Mouse (Mus musculus) adrenal gland, postnatal 10 days (tissue): ENCODE results near the gene Slc25a45. TPM values are rescaled to one million over a fixed set of nuclear protein-coding genes. Genes with fewer than 3 reads are reported as not detected.

ENCODE experiments used
- DNase-seq: peaks from one replicate; pipeline ENCODE4 v3.0.0; 2021; ENCODE audit warnings: mixed read lengths
- total RNA-seq, 2 experiments: library from RNA; stranded (reverse); gene quantifications; 2 replicates each; pipeline ENCODE4 v1.2.3; 2021

Slc25a45 gene
- total RNA-seq, 2 experiments from 2014 or later = 13.4 to 14.2 TPM

GRCm38 (mm10) chr19:5891521-5892258 is 14.1 kb downstream of the Slc25a45 start:
- no peak for DNase-seq

GRCm38 (mm10) chr19:5892262-5892661 is 14.7 kb downstream of the Slc25a45 start:
- DNase-seq = no peak

GRCm38 (mm10) chr19:5892735-5893134 is 15.1 kb downstream of the Slc25a45 start:
- DNase-seq = no peak

GRCm38 (mm10) chr19:5893282-5894001 is 15.8 kb downstream of the Slc25a45 start:
- DNase-seq = no peak

- peak; percentile 96 for DNase-seq
Measured at GRCm38 (mm10) chr19:5894002-5894678, 16.5 kb downstream of the Slc25a45 start, which contains the start of gene Tigd3. Gene Tigd3, minus strand, starts transcription at chr19:5894149.

GRCm38 (mm10) chr19:5907275-5907674 is 29.7 kb downstream of the Slc25a45 start:
- no peak for DNase-seq

- no peak for DNase-seq
Measured at GRCm38 (mm10) chr19:5910221-5910620, 32.6 kb downstream of the Slc25a45 start.

- no peak for DNase-seq
Measured at GRCm38 (mm10) chr19:5911430-5912102, 34.0 kb downstream of the Slc25a45 start.

GRCm38 (mm10) chr19:5912103-5913006 is 34.7 kb downstream of the Slc25a45 start:
- DNase-seq = peak; percentile 99

- no peak for DNase-seq
Measured at GRCm38 (mm10) chr19:5913007-5913719, 35.6 kb downstream of the Slc25a45 start, which contains the start of gene Dpf2. Gene Dpf2, minus strand, starts transcription at chr19:5913010.

- peak; percentile 22 for DNase-seq
Measured at GRCm38 (mm10) chr19:5921715-5922114, 44.1 kb downstream of the Slc25a45 start.

- no peak for DNase-seq
Measured at GRCm38 (mm10) chr19:5922119-5922942, 44.7 kb downstream of the Slc25a45 start.

GRCm38 (mm10) chr19:5922963-5923362 is 45.4 kb downstream of the Slc25a45 start:
- no peak for DNase-seq

- DNase-seq = peak; percentile 93
Measured at GRCm38 (mm10) chr19:5923990-5924712, 46.5 kb downstream of the Slc25a45 start.

- DNase-seq = peak; percentile 98
Measured at GRCm38 (mm10) chr19:5924713-5925093, 47.1 kb downstream of the Slc25a45 start, which contains the start of gene Cdc42ep2. Gene Cdc42ep2, minus strand, starts transcription at chr19:5924816.

GRCm38 (mm10) chr19:5925311-5925855 is 47.8 kb downstream of the Slc25a45 start:
- DNase-seq = no peak

GRCm38 (mm10) chr19:5927026-5927425 is 49.4 kb downstream of the Slc25a45 start:
- DNase-seq = no peak

- DNase-seq = no peak
Measured at GRCm38 (mm10) chr19:5927532-5927931, 49.9 kb downstream of the Slc25a45 start.
